In genomic region chr16:36691484-36691883, GRCm38 (mm10) we compare ENCODE assay signal across 19 mouse cellular contexts. TPM values are rescaled to one million over a fixed set of nuclear protein-coding genes. Genes with fewer than 3 reads are reported as not detected.
DNase-seq lines count a peak whose midpoint lies in the region; ATAC-seq and TF ChIP-seq lines count a peak whose summit lies in the region.
"Had no signal": no experiment of that assay in that cellular context is flagged by ENCODE, and none has a peak within 500 bp of the region (broad histone marks: within the 10 kb centered on the region; RNA-seq: fewer than 3 reads in every experiment).

No protein-coding gene starts in this region.

- 75% methylated on average over 3 of the region's 3 CpGs for WGBS in heart, adult 2 months
- 54% methylated on average over 3 of the region's 3 CpGs for WGBS in lung, embryonic 15.5 days
- 56% methylated on average over 3 of the region's 3 CpGs for WGBS in stomach, embryonic 16.5 days

- dilution Hi-C loops in CH12.LX (cut with MboI; ENCODE audit: extremely low pct_ligation_motif_present, extremely low pct_unique_long_range_greater_than_20kb, low sequenced_read_pairs): no loop called here

- H3K27me3 ChIP-seq in heart, adult 2 months (ENCODE audit: control insufficient read depth, insufficient read depth, low read length): peaks cover 2% of the 10 kb centered on the region; the same call in 1 of the 2 replicates
- H3K27me3 ChIP-seq in lung, embryonic 15.5 days: peaks cover 23% of the 10 kb centered on the region
- H3K27me3 ChIP-seq in CH12.LX (replicated peaks): no peaks in the 10 kb centered on the region
- H3K27me3 ChIP-seq in stomach, embryonic 16.5 days (ENCODE audit: control insufficient read depth, insufficient read depth, low read length): peaks cover 3% of the 10 kb centered on the region; the same call in 1 of the 2 replicates

- no peaks in the 10 kb centered on the region for H3K4me1 ChIP-seq in heart, adult 2 months (ENCODE audit: control insufficient read depth, insufficient read depth, low read length)
- no peaks in the 10 kb centered on the region for H3K4me1 ChIP-seq in lung, embryonic 15.5 days
- peaks cover 27 to 60% of the 10 kb centered on the region in 2 experiments for H3K4me1 ChIP-seq in CH12.LX (ENCODE audit: control insufficient read depth in 1 of 2, insufficient read depth in 2 of 2)
- peaks cover 2% of the 10 kb centered on the region; the same call in 1 of the 2 replicates for H3K4me1 ChIP-seq in stomach, embryonic 16.5 days (ENCODE audit: control insufficient read depth, insufficient read depth, low read length)

- H3K36me3 ChIP-seq in heart, adult 2 months (ENCODE audit: control insufficient read depth, insufficient read depth, low read length): no peaks in the 10 kb centered on the region
- no peaks in the 10 kb centered on the region for H3K36me3 ChIP-seq in lung, embryonic 15.5 days
- no peaks in the 10 kb centered on the region for H3K36me3 ChIP-seq in CH12.LX (replicated peaks in 1 of 2; ENCODE audit: control insufficient read depth in 1 of 2, insufficient read depth in 1 of 2, low read length in 1 of 2)
- no peaks in the 10 kb centered on the region for H3K36me3 ChIP-seq in stomach, embryonic 16.5 days (ENCODE audit: control insufficient read depth, insufficient read depth, low read length)
- H3K36me3 ChIP-seq: forebrain, embryonic 15.5 days; heart, embryonic 15.5 days; hindbrain, embryonic 13.5 days had no signal

- no peak for TF ChIP-seq POLR2A in heart, adult 2 months (IDR thresholded peaks at IDR 0.05; ENCODE audit: insufficient read depth, low read depth, low read length)
- TF ChIP-seq POLR2A in CH12.LX (IDR thresholded peaks at IDR 0.05; ENCODE audit: low read depth, low read length): no peak

- H3K27ac ChIP-seq in heart, adult 2 months: no peak overlapping the region
- peak overlapping the region; percentile 44; the same call in 1 of the 2 replicates for H3K27ac ChIP-seq in lung, embryonic 15.5 days
- no peak overlapping the region for H3K27ac ChIP-seq in CH12.LX (ENCODE audit: insufficient read depth, low read depth)
- no peak overlapping the region; the same call in 1 of the 2 replicates for H3K27ac ChIP-seq in stomach, embryonic 16.5 days (ENCODE audit: low read length)
- H3K27ac ChIP-seq: forebrain, embryonic 15.5 days; heart, embryonic 15.5 days; hindbrain, embryonic 13.5 days had no signal

- peak; percentile 32; the same call in 1 of the 2 replicates for ATAC-seq in lung, embryonic 15.5 days (ENCODE audit: borderline replicate concordance, extremely low read depth, low FRiP score, low TSS enrichment)
- ATAC-seq in stomach, embryonic 16.5 days (ENCODE audit: insufficient read depth, low FRiP score): peak; percentile 59; the same call in 1 of the 2 replicates
- ATAC-seq: forebrain, embryonic 15.5 days had no signal

- H3K79me2 ChIP-seq in heart, adult 2 months (replicated peaks; ENCODE audit: control insufficient read depth, insufficient read depth, low read length): no peaks in the 10 kb centered on the region
- H3K79me2 ChIP-seq in CH12.LX (replicated peaks; ENCODE audit: control insufficient read depth, extremely low read depth, insufficient read depth, poor library complexity, severe bottlenecking): no peaks in the 10 kb centered on the region

- TF ChIP-seq CTCF in heart, adult 2 months (IDR thresholded peaks at IDR 0.05): no peak
- 0 out of 4 replicates have a peak, but pooled peaks of 1 of the 2 experiments have one; percentile 14 for TF ChIP-seq CTCF in CH12.LX (conservative IDR thresholded peaks at IDR 0.05 in 1 of 2, IDR thresholded peaks at IDR 0.05 in 1 of 2; ENCODE audit: low read depth in 2 of 2, low read length in 2 of 2)

- H3K9me3 ChIP-seq in lung, embryonic 15.5 days: no peaks in the 10 kb centered on the region
- peaks cover 2% of the 10 kb centered on the region for H3K9me3 ChIP-seq in CH12.LX (replicated peaks; ENCODE audit: low read length)
- no peaks in the 10 kb centered on the region for H3K9me3 ChIP-seq in stomach, embryonic 16.5 days (replicated peaks; ENCODE audit: control insufficient read depth, low read length)
- H3K9me3 ChIP-seq: forebrain, embryonic 15.5 days; heart, embryonic 15.5 days; hindbrain, embryonic 13.5 days had no signal

- H3K4me3 ChIP-seq in heart, adult 2 months: no peak overlapping the region
- no peak overlapping the region for H3K4me3 ChIP-seq in lung, embryonic 15.5 days
- no peak overlapping the region for H3K4me3 ChIP-seq in CH12.LX (replicated peaks in 1 of 3; ENCODE audit: low read depth in 2 of 3, low read length in 2 of 3, poor library complexity in 1 of 3)
- no peak overlapping the region for H3K4me3 ChIP-seq in stomach, embryonic 16.5 days (replicated peaks; ENCODE audit: low read length)
- H3K4me3 ChIP-seq: forebrain, embryonic 15.5 days; heart, embryonic 15.5 days; hindbrain, embryonic 13.5 days had no signal

- H3K9ac ChIP-seq in heart, adult 2 months (ENCODE audit: low read depth, low read length): no peak overlapping the region
- no peak overlapping the region for H3K9ac ChIP-seq in lung, embryonic 15.5 days
- no peak overlapping the region for H3K9ac ChIP-seq in CH12.LX (ENCODE audit: insufficient read depth, low read depth)
- H3K9ac ChIP-seq in stomach, embryonic 16.5 days (ENCODE audit: low read length): no peak overlapping the region
- H3K9ac ChIP-seq: forebrain, embryonic 15.5 days; heart, embryonic 15.5 days; hindbrain, embryonic 13.5 days had no signal

- no peak for TF ChIP-seq RAD21 in CH12.LX (IDR thresholded peaks at IDR 0.05; ENCODE audit: low read depth, low read length)

- H3K4me2 ChIP-seq in lung, embryonic 15.5 days: no peak overlapping the region
- H3K4me2 ChIP-seq in CH12.LX (ENCODE audit: insufficient read depth, low read depth, poor library complexity, severe bottlenecking): peak overlapping the region; percentile 8; the same call in 1 of the 2 replicates
- H3K4me2 ChIP-seq in stomach, embryonic 16.5 days (ENCODE audit: low read depth, low read length): no peak overlapping the region; the same call in 1 of the 2 replicates
- H3K4me2 ChIP-seq: forebrain, embryonic 15.5 days; heart, embryonic 11.5 days; heart, embryonic 15.5 days; hindbrain, embryonic 13.5 days had no signal

- DNase-seq in heart, adult 11 months: peak; percentile 5
- no peak for DNase-seq in heart, adult 2 months
- DNase-seq in lung, postnatal 25 days (ENCODE audit: low spot score): no peak
- no peak for DNase-seq in CH12.LX (ENCODE audit: extremely low read depth)
- no peak for DNase-seq in ovary, postnatal 14 days (ENCODE audit: low spot score)
- DNase-seq: adrenal gland, adult 8-10 months; adrenal gland, postnatal 36 days; cerebellum, adult 2 months; cerebellum, postnatal 10 days; gastrocnemius, postnatal 36 days; heart, adult 18-20 months; heart, postnatal 14 days had no signal

- TF ChIP-seq EP300 in heart, adult 2 months (IDR thresholded peaks at IDR 0.05; ENCODE audit: insufficient read depth, low read depth, low read length): no peak
- TF ChIP-seq EP300 in CH12.LX (IDR thresholded peaks at IDR 0.05; ENCODE audit: low read length): 0 out of 2 replicates have a peak, but pooled peaks have one; percentile 17

- intact Hi-C loops in heart, adult 2 months (cut with DNase I): no loop called here

- in situ Hi-C loops in CH12.LX (cut with MboI; ENCODE audit: low pct_ligation_motif_present, low pct_unique_long_range_greater_than_20kb, low sequenced_read_pairs): no loop called here

TF ChIP-seq in CH12.LX, 34 proteins besides CTCF, POLR2A, EP300 and RAD21:
- TF ChIP-seq MXI1 (IDR thresholded peaks at IDR 0.05; ENCODE audit: low read depth, low read length): no peak
- TF ChIP-seq CHD1 (IDR thresholded peaks at IDR 0.05; ENCODE audit: low read depth, low read length): 0 out of 2 replicates have a peak, but pooled peaks have one; percentile 37
- TF ChIP-seq E2F4 (IDR thresholded peaks at IDR 0.05; ENCODE audit: insufficient replicate concordance, low read depth, low read length): no peak
- TF ChIP-seq RCOR1 (conservative IDR thresholded peaks at IDR 0.05; ENCODE audit: low read depth, low read length): peak; percentile 68; the same call in 1 of the 2 replicates
- no peak for TF ChIP-seq UBTF (IDR thresholded peaks at IDR 0.05; ENCODE audit: low read depth, low read length)
- TF ChIP-seq PAX5 (IDR thresholded peaks at IDR 0.05; ENCODE audit: low read length): no peak
- TF ChIP-seq MYC (IDR thresholded peaks at IDR 0.05; ENCODE audit: low read depth, low read length): no peak
- TF ChIP-seq ZNF384 (IDR thresholded peaks at IDR 0.05; ENCODE audit: low read depth, low read length): no peak
- no peak for TF ChIP-seq NRF1 (IDR thresholded peaks at IDR 0.05; ENCODE audit: low read depth, low read length)
- TF ChIP-seq SMC3 (IDR thresholded peaks at IDR 0.05; ENCODE audit: low read depth, low read length): 0 out of 2 replicates have a peak, but pooled peaks have one; percentile 7
TF ChIP-seq in CH12.LX: peak in this region for 3.

RNA-seq across cellular contexts. Expression of gene Ildr1, which starts 2.3 kb away (rescaled TPM):
- not detected for total RNA-seq in heart, adult 2 months (2021)
- polyA plus RNA-seq in heart, adult 2 months (2012; rRNA removed): 0.06 and 0.86 TPM in 2 replicates
- polyA plus RNA-seq in lung, embryonic 15.5 days (2015; fragmentation: Nextera tagmentation; extraction: Ambion mirVana): 6.0 and 7.1 TPM in 2 replicates
- total RNA-seq in CH12.LX (2012; rRNA removed) (0.34 and 0.76 TPM in 2 replicates), CH12.LX (2014; rRNA removed) (0.34 and 0.80 TPM in 2 replicates)
- 0.81 and 1.1 TPM in 2 replicates for polyA plus RNA-seq in CH12.LX (2012; ENCODE audit: insufficient read length, low read depth)
- 8.3 and 12.1 TPM in 2 replicates for polyA plus RNA-seq in stomach, embryonic 16.5 days (2015; fragmentation: Nextera tagmentation; extraction: Ambion mirVana)
- total RNA-seq: adrenal gland, adult 8-10 months; adrenal gland, postnatal 36 days; gastrocnemius, postnatal 36 days had no signal
- polyA plus RNA-seq: C2C12; heart, embryonic 11.5 days had no signal

RNA-seq across cellular contexts. Expression of gene Cd86, which starts 25.6 kb away (rescaled TPM):
- total RNA-seq in heart, adult 2 months (2021): 1 to 10 TPM; 1.1 to 1.4 TPM
- 1.00 and 1.9 TPM in 2 replicates for polyA plus RNA-seq in heart, adult 2 months (2012; rRNA removed)
- polyA plus RNA-seq in lung, embryonic 15.5 days (2015; fragmentation: Nextera tagmentation; extraction: Ambion mirVana): 2.0 and 2.6 TPM in 2 replicates
- total RNA-seq in CH12.LX (2012; rRNA removed) (60.0 and 113 TPM in 2 replicates), CH12.LX (2014; rRNA removed) (191 and 196 TPM in 2 replicates)
- polyA plus RNA-seq in CH12.LX (2012; ENCODE audit: insufficient read length, low read depth): 91.9 and 102 TPM in 2 replicates
- polyA plus RNA-seq in stomach, embryonic 16.5 days (2015; fragmentation: Nextera tagmentation; extraction: Ambion mirVana): 3.3 and 4.3 TPM in 2 replicates
- polyA plus RNA-seq: C2C12 had no signal

Comparison
In these comparisons a context has a peak if more than half of its experiments do, and no peak if none do; other contexts are left out.
1. RNA of gene Cd86, which starts 25.6 kb away (polyA plus RNA-seq): 91.9 to 102 TPM in CH12.LX; 3.3 to 4.3 TPM in stomach, embryonic 16.5 days, 2.0 to 2.6 TPM in lung, embryonic 15.5 days and 1.00 to 1.9 TPM in heart, adult 2 months; every median in the first group is over 10 times any median in the second.